Comparison of ENCODE assay signal across 8 mouse cellular contexts in the genomic region with DNA sequence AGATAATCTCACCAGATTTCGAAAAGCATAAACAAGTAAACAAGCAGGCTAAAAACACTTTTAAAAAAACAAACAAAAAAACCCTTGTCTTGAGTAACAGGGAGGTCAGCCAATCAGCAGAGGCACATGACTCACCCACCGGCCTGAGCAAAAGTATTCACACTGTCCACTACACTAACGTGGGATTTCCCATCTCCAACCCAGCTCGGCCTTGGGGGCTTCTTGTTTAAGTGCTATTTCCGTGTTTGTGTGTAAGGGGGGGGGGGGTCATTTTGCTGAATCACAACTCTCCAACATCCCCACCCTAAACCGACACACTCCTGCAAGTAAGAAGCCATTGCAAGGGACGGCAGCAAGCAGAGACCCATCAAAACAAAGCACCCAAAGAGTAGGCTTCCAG. TPM values are rescaled to one million over a fixed set of nuclear protein-coding genes. Genes with fewer than 3 reads are reported as not detected.
A peak's percentile ranks its signal among the peaks of the same experiment; 100 is the strongest.
DNase-seq lines count a peak whose midpoint lies in the region; ATAC-seq and TF ChIP-seq lines count a peak whose summit lies in the region.

No protein-coding gene starts in this region.

- no peaks in the 10 kb centered on the region for H3K9me3 ChIP-seq in embryonic facial prominence, embryonic 10.5 days
- no peaks in the 10 kb centered on the region for H3K9me3 ChIP-seq in heart, embryonic 15.5 days (replicated peaks)

- H3K27ac ChIP-seq in thymus, adult 2 months (ENCODE audit: control insufficient read depth, insufficient read depth, low read length) = peak overlapping the region; percentile 78
- peak overlapping the region; percentile 99 for H3K27ac ChIP-seq in embryonic facial prominence, embryonic 10.5 days (replicated peaks)
- peak overlapping the region; percentile 100 for H3K27ac ChIP-seq in heart, embryonic 15.5 days
- H3K27ac ChIP-seq in macrophage = peak overlapping the region; percentile 75

- no peaks in the 10 kb centered on the region for H3K36me3 ChIP-seq in thymus, adult 2 months (ENCODE audit: control insufficient read depth, insufficient read depth, low read length)
- peaks cover 4% of the 10 kb centered on the region for H3K36me3 ChIP-seq in embryonic facial prominence, embryonic 10.5 days (replicated peaks)
- no peaks in the 10 kb centered on the region for H3K36me3 ChIP-seq in heart, embryonic 15.5 days
- H3K36me3 ChIP-seq in macrophage (ENCODE audit: inconsistent target) = no peaks in the 10 kb centered on the region

- peak overlapping the region; percentile 90 for H3K4me3 ChIP-seq in thymus, adult 2 months (ENCODE audit: control insufficient read depth, insufficient read depth, low read length)
- H3K4me3 ChIP-seq in embryonic facial prominence, embryonic 10.5 days = peak overlapping the region; percentile 67
- H3K4me3 ChIP-seq in heart, embryonic 15.5 days = peak overlapping the region; percentile 98
- peak overlapping the region; percentile 94 for H3K4me3 ChIP-seq in macrophage (ENCODE audit: inconsistent target)

- H3K4me2 ChIP-seq in heart, embryonic 15.5 days = peak overlapping the region; percentile 85

- H3K9ac ChIP-seq in heart, embryonic 15.5 days = peak overlapping the region; percentile 100

- peaks cover 64% of the 10 kb centered on the region for H3K79me2 ChIP-seq in macrophage (ENCODE audit: inconsistent target)

- peaks cover 14% of the 10 kb centered on the region for H3K4me1 ChIP-seq in thymus, adult 2 months (replicated peaks; ENCODE audit: control insufficient read depth, insufficient read depth, low read length)
- H3K4me1 ChIP-seq in embryonic facial prominence, embryonic 10.5 days = peaks cover 26% of the 10 kb centered on the region
- peaks cover 27% of the 10 kb centered on the region for H3K4me1 ChIP-seq in heart, embryonic 15.5 days (replicated peaks)

- no peak for DNase-seq in thymus, adult 2 months
- no peak for DNase-seq in thymus, postnatal 0 days (ENCODE audit: low spot score)
- no peak for DNase-seq in embryonic facial prominence, embryonic 10.5 days (ENCODE audit: low spot score)
- DNase-seq in kidney, postnatal 14 days = peak; percentile 33
- peak; percentile 16 to 22 for DNase-seq in urinary bladder, postnatal 36 days (ENCODE audit: low spot score in 2 of 2)
- no peak for DNase-seq in layer of hippocampus, adult 9-10 months (ENCODE audit: low spot score)

- H3K27me3 ChIP-seq in thymus, adult 2 months (ENCODE audit: control insufficient read depth, insufficient read depth, low read length) = no peaks in the 10 kb centered on the region
- no peaks in the 10 kb centered on the region for H3K27me3 ChIP-seq in embryonic facial prominence, embryonic 10.5 days (replicated peaks; ENCODE audit: low read depth, poor library complexity, severe bottlenecking)
- H3K27me3 ChIP-seq in heart, embryonic 15.5 days = no peaks in the 10 kb centered on the region

- ATAC-seq in heart, embryonic 15.5 days (replicated peaks; ENCODE audit: insufficient number of reproducible peaks, insufficient read depth, low FRiP score, low read depth) = no peak

- 8% methylated on average over 7 of the region's 7 CpGs for WGBS in thymus, adult 2 months
- WGBS in embryonic facial prominence, embryonic 10.5 days = 10% methylated on average over 7 of the region's 7 CpGs
- WGBS in heart, embryonic 15.5 days = 3% methylated on average over 7 of the region's 7 CpGs
- 13% methylated on average over 6 of the region's 7 CpGs for WGBS in macrophage (ENCODE audit: missing documents)

- TF ChIP-seq POLR2A in thymus, adult 2 months (IDR thresholded peaks at IDR 0.05; ENCODE audit: control insufficient read depth, extremely low read depth, insufficient read depth, low read length, poor library complexity) = no peak

- no peak for TF ChIP-seq CTCF in thymus, adult 2 months (IDR thresholded peaks at IDR 0.05; ENCODE audit: borderline replicate concordance, control insufficient read depth, extremely low read depth, insufficient read depth, low read length, poor library complexity)

RNA-seq across cellular contexts. Expression of gene Brd4, which starts 1.2 kb away (rescaled TPM):
- polyA plus RNA-seq in thymus, adult 2 months (2012; rRNA removed) = 107 and 136 TPM in 2 replicates
- polyA plus RNA-seq in thymus, postnatal 0 days (2015; fragmentation: Nextera tagmentation; extraction: Ambion mirVana) = 53.3 and 60.7 TPM in 2 replicates
- 116 and 122 TPM in 2 replicates for polyA plus RNA-seq in embryonic facial prominence, embryonic 10.5 days (2016; fragmentation: Nextera tagmentation; extraction: Ambion mirVana)
- polyA plus RNA-seq in heart, embryonic 15.5 days (2015; fragmentation: Nextera tagmentation; extraction: Ambion mirVana) = 48.8 and 66.7 TPM in 2 replicates
- 100 to 1,000 TPM; 214 to 341 (median 254) TPM for total RNA-seq in macrophage (2018; cell fraction: chromatin; rRNA removed)
- total RNA-seq in macrophage (2018; cell fraction: cytosol; rRNA removed) = 100 to 1,000 TPM in 14 of 26 experiments, 10 to 100 TPM in 12; 75.7 to 114 (median 101) TPM
- 100 to 1,000 TPM; 133 to 233 (median 171) TPM for total RNA-seq in macrophage (2018; cell fraction: nucleus; rRNA removed)
- polyA plus RNA-seq in macrophage (2018) = 51.6 to 129 TPM (median 55.6 TPM) in 3 replicates

RNA-seq across cellular contexts. Expression of gene Akap8, which starts 37.7 kb away (rescaled TPM):
- 169 and 177 TPM in 2 replicates for polyA plus RNA-seq in thymus, adult 2 months (2012; rRNA removed)
- polyA plus RNA-seq in thymus, postnatal 0 days (2015; fragmentation: Nextera tagmentation; extraction: Ambion mirVana) = 73.0 and 82.9 TPM in 2 replicates
- polyA plus RNA-seq in embryonic facial prominence, embryonic 10.5 days (2016; fragmentation: Nextera tagmentation; extraction: Ambion mirVana) = 152 and 159 TPM in 2 replicates
- polyA plus RNA-seq in heart, embryonic 15.5 days (2015; fragmentation: Nextera tagmentation; extraction: Ambion mirVana) = 64.8 and 74.3 TPM in 2 replicates
- total RNA-seq in macrophage (2018; cell fraction: chromatin; rRNA removed) = 100 to 1,000 TPM in 24 of 26 experiments, 10 to 100 TPM in 2; 74.8 to 513 (median 284) TPM
- 10 to 100 TPM in 25 of 26 experiments, 1 to 10 TPM in 1; 9.3 to 42.5 (median 29.9) TPM for total RNA-seq in macrophage (2018; cell fraction: cytosol; rRNA removed)
- total RNA-seq in macrophage (2018; cell fraction: nucleus; rRNA removed) = 100 to 1,000 TPM in 13 of 26 experiments, 10 to 100 TPM in 13; 43.1 to 200 (median 107) TPM
- polyA plus RNA-seq in macrophage (2018) = 38.9 to 55.8 TPM (median 43.9 TPM) in 3 replicates

Comparison
In these comparisons a context has a peak if more than half of its experiments do, and no peak if none do; other contexts are left out.
1. DNase-seq: peak in kidney, postnatal 14 days (single experiment) and urinary bladder, postnatal 36 days (2 of 2); none in thymus, adult 2 months (single experiment), thymus, postnatal 0 days (single experiment), embryonic facial prominence, embryonic 10.5 days (single experiment) and layer of hippocampus, adult 9-10 months (single experiment).
2. Peak in every context shown above with its lines, with median percentiles within 50 percentile points of each other: H3K27ac ChIP-seq and H3K4me3 ChIP-seq.